Mouse (Mus musculus) heart, embryonic 13.5 days (tissue): ENCODE results near the gene Lhfpl2. TPM values are rescaled to one million over a fixed set of nuclear protein-coding genes. Genes with fewer than 3 reads are reported as not detected.

Source experiments
- ATAC-seq: fragments of 200-750 bp; cut with Nextera tagmentation; 2 replicates; pipeline ENCODE4 v1.8.0; 2017; ENCODE audit warnings: moderate TSS enrichment; ENCODE audit not compliant: insufficient number of reproducible peaks, low FRiP score, low TSS enrichment; ENCODE audit errors: extremely low read depth
- H3K27ac ChIP-seq: fragments of 300-500 bp; sonication (generic); replicated peaks from 2 replicates; pipeline ENCODE4 v1.5.1; 2015; ENCODE audit warnings: moderate library complexity, mild to moderate bottlenecking, inconsistent platforms
- H3K27me3 ChIP-seq: fragments of 300-500 bp; sonication (generic); replicated peaks from 2 replicates; pipeline ENCODE4 v1.6.1; 2015; ENCODE audit warnings: mild to moderate bottlenecking, inconsistent platforms
- H3K36me3 ChIP-seq: fragments of 300-500 bp; sonication (generic); 2 replicates; pipeline ENCODE4 v1.6.1; 2015; ENCODE audit warnings: mild to moderate bottlenecking, inconsistent platforms
- H3K4me1 ChIP-seq: fragments of 300-500 bp; sonication (generic); 2 replicates; pipeline ENCODE4 v1.6.1; 2015; ENCODE audit warnings: inconsistent platforms
- H3K4me2 ChIP-seq: fragments of 300-500 bp; sonication (generic); 2 replicates; pipeline ENCODE4 v1.6.1; 2015; ENCODE audit warnings: inconsistent platforms, mild to moderate bottlenecking, moderate library complexity
- H3K4me3 ChIP-seq: fragments of 300-500 bp; sonication (generic); 2 replicates; pipeline ENCODE4 v1.5.1; 2015; ENCODE audit warnings: moderate library complexity, mild to moderate bottlenecking, inconsistent platforms
- H3K9ac ChIP-seq: fragments of 300-500 bp; sonication (generic); 2 replicates; pipeline ENCODE4 v1.6.1; 2015; ENCODE audit warnings: inconsistent platforms, mild to moderate bottlenecking, moderate library complexity
- H3K9me3 ChIP-seq: fragments of 300-500 bp; sonication (generic); 2 replicates; pipeline ENCODE4 v1.6.1; 2016; ENCODE audit warnings: inconsistent platforms
- WGBS: fragments of 180-500 bp; shearing (Covaris S2); methylation state at CpG from one replicate; pipeline ENCODE4 v1.1.7; 2015; ENCODE audit warnings: mixed read lengths; 5-methylcytosine and 5-hydroxymethylcytosine counted together
- polyA plus RNA-seq: library from polyadenylated mRNA; unstranded; fragments of >200 nt; fragmentation: Nextera tagmentation; extraction: Ambion mirVana; gene quantifications from 2 replicates; pipeline ENCODE4 v1.2.1, GENCODE M21; 2015

The Lhfpl2 gene
- polyA plus RNA-seq, 1 experiment from 2014 or later: 24.5 TPM

- no peak overlapping the region for H3K4me3 ChIP-seq
- no peaks in the 10 kb centered on the region for H3K27me3 ChIP-seq
- no peaks in the 10 kb centered on the region for H3K9me3 ChIP-seq
- no peak overlapping the region for H3K9ac ChIP-seq
- H3K27ac ChIP-seq: no peak overlapping the region
- H3K4me2 ChIP-seq: no peak overlapping the region
- peaks cover 46% of the 10 kb centered on the region for H3K4me1 ChIP-seq
- H3K36me3 ChIP-seq: no peaks in the 10 kb centered on the region
- no peak for ATAC-seq
- WGBS: 57% methylated on average over 6 of the region's 6 CpGs
These were observed 111.8 kb downstream of the Lhfpl2 start for GRCm38 (mm10) chr13:94169325-94169916.

- Histone ChIP-seq H3K9me3 (no peaks in the 10 kb centered on the region), H3K9ac (0 out of 2 replicates have a peak overlapping the region, but pooled peaks have one; percentile 29), H3K4me1 (peaks cover 61% of the 10 kb centered on the region), H3K27me3 (no peaks in the 10 kb centered on the region), H3K4me2 (no peak overlapping the region), H3K36me3 (0 out of 2 replicates have a peak, but pooled peaks cover 6% of the 10 kb centered on the region), H3K27ac (peak overlapping the region; percentile 51; the same call in 1 of the 2 replicates), H3K4me3 (no peak overlapping the region)
- ATAC-seq: no peak
- WGBS: 48% methylated on average over 5 of the region's 5 CpGs
These were observed 114.0 kb downstream of the Lhfpl2 start for GRCm38 (mm10) chr13:94171612-94172011.

DNA sequence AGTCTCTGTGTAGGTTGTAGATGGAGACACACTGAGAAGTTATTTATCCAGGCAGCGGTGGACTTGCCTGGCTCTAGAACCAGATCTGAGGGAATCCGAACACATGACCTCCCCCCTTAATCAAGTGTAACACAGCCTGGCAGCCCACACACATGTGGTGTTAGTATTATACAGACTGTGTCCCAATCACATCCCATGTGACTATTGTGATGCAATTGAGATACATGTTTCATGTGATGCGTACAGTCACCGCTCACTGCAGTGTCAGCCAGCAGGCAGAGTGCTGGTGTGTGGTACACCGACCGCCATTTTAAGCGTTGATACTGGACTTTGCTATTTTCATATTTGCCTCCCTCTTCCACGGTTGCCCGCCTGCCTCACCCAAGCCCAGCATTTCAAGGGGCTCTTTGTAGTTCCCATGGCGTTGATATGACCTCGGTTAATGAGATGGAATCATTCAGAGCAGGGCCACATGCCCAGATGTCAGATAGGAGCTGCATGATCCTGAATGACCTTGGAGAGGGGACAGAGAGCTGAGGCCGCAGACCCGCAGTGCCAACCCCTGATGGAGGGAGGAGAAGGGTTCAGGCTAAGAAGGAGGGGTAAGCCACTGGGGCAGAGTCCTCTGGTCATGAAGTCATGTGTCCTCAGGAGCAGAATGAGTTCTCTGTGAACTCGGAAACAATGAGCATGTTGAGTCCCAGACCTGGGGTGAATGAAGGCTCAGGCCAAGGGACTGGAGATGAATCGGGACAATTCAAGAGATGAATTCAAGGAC is 115.1 kb downstream of the Lhfpl2 start:
- H3K9ac ChIP-seq: no peak overlapping the region
- 0 out of 2 replicates have a peak, but pooled peaks cover 6% of the 10 kb centered on the region for H3K36me3 ChIP-seq
- no peaks in the 10 kb centered on the region for H3K27me3 ChIP-seq
- H3K4me3 ChIP-seq: no peak overlapping the region
- peaks cover 61% of the 10 kb centered on the region for H3K4me1 ChIP-seq
- H3K9me3 ChIP-seq: no peaks in the 10 kb centered on the region
- no peak for ATAC-seq
- 71% methylated on average over 15 of the region's 15 CpGs for WGBS
- H3K27ac ChIP-seq: 0 out of 2 replicates have a peak overlapping the region, but pooled peaks have one; percentile 57
- H3K4me2 ChIP-seq: peak overlapping the region; percentile 97

DNA sequence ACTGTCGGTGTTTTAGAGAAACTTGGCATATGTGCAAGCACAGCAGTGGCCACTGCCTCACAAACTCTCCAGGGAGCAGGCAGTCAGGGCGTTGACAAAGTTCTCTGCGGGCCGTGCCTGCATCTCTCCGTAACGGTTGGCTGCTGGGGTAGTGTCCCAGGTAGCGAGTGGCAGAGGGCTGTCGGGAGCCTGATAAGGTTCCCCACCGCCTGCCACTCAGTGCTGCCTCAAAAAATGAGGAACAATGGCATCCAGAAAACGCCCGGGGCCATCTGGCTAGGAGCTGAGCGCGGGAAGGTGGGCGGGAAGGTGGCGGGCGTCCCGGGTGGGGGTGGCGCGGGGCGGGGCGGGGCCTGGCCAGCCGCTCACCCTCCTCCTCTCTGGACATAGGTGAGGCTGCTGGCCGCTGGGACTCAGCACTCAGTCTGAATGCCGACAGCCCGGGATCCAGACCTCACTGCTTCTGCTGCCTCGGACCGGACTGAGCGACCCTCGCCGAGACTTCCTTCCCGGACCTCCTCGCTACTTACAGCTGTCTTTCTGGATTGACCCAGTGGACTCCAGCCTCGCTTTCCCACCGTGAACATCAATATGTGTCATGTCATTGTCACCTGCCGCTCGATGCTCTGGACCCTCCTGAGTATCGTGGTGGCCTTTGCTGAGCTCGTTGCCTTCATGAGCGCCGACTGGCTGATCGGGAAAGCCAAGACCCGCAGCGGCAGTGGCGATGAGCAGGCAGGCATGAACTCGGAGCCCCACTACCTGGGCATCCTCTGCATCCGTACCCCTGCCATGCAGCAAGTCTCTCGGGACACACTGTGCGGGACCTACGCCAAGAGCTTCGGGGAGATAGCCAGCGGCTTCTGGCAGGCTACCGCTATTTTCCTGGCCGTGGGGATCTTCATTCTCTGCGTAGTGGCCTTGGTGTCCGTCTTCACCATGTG is 116.3 kb downstream of the Lhfpl2 start:
- no peaks in the 10 kb centered on the region for H3K27me3 ChIP-seq
- WGBS: under 1% methylated on average over 52 of the region's 55 CpGs
- peak overlapping the region; percentile 60 for H3K4me3 ChIP-seq
- peak overlapping the region; percentile 80 for H3K9ac ChIP-seq
- H3K36me3 ChIP-seq: peaks cover 17% of the 10 kb centered on the region; the same call in 1 of the 2 replicates
- H3K9me3 ChIP-seq: no peaks in the 10 kb centered on the region
- no peak for ATAC-seq
- H3K4me1 ChIP-seq: peaks cover 64% of the 10 kb centered on the region
- peak overlapping the region; percentile 57; the same call in 1 of the 2 replicates for H3K27ac ChIP-seq
- H3K4me2 ChIP-seq: peak overlapping the region; percentile 97

DNA sequence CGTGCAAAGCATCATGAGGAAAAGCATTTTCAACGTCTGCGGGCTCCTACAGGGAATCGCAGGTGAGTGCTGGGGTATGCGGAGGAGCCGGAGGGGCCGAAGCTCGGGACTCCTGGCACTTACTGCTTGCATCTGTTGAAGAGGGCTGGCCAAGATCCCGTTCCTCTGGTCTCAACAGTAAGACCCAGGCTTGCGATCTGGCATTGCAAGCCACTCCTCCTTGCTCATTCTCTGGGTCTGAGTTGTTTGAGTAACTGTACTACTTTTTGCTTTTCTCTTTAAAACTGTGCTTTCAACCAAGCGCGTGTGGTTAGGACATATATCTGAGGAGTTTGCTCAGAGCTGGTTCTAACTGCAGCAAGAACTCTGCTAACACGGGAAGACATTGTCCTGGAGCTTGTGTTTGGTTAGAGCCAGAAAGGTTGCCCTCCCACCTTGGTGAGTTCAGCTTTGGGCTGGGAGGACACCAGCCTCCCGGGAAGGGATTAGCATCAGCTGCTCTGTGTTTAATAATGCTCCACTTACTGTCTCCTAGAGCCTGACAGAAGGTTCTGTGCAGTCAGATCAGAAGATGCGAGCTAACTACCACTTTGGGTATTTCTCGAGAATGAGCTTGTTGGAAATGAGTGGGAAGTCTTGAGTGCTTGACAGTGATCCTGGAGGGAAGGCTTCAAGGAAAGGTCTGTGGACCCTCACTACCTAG is 117.1 kb downstream of the Lhfpl2 start:
- WGBS: 24% methylated on average over 16 of the region's 16 CpGs
- Histone ChIP-seq H3K27ac (no peak overlapping the region), H3K4me2 (peak overlapping the region; percentile 97), H3K4me1 (peaks cover 56% of the 10 kb centered on the region), H3K27me3 (no peaks in the 10 kb centered on the region), H3K9ac (peak overlapping the region; percentile 80), H3K4me3 (peak overlapping the region; percentile 60), H3K36me3 (peaks cover 23% of the 10 kb centered on the region; the same call in 1 of the 2 replicates), H3K9me3 (no peaks in the 10 kb centered on the region)
- ATAC-seq: no peak

DNA sequence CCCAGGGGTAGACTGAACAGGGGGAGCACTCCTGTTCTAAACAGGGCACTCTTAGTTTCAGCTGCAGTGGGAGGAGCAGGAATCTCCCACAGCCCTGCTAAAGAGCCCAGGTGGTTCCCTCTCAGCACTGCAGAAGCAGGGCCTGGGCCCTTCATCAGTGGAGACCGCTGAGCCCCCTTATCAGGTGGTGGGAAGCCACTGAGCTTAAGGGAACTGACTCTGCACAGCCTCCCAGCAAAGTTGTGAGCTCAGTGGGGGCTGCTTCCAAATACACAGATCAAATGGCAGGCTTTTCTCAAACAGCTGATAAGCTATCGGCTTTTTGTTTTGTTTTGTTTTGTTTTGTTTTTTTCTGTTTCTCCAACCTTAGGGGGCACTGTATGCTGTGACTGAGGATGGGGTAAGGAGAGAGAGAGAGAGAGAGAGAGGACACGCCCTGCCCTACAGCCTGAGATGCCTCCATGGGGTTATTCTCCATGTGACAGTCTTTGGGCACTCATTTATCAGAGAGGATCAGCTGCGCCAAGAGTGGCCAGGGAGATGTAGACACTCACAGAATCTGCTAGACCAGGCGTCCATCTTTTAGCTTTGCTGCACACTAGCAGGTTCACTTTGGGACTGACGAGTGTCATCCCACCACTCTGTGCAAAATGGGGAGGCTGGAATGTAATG is 117.9 kb downstream of the Lhfpl2 start:
- 43% methylated on average over 6 of the region's 6 CpGs for WGBS
- ATAC-seq: no peak
- Histone ChIP-seq H3K27ac (no peak overlapping the region), H3K4me2 (peak overlapping the region; percentile 97), H3K4me3 (peak overlapping the region; percentile 60), H3K27me3 (no peaks in the 10 kb centered on the region), H3K9ac (peak overlapping the region; percentile 42), H3K4me1 (peaks cover 54% of the 10 kb centered on the region), H3K9me3 (no peaks in the 10 kb centered on the region), H3K36me3 (peaks cover 23% of the 10 kb centered on the region; the same call in 1 of the 2 replicates)

DNA sequence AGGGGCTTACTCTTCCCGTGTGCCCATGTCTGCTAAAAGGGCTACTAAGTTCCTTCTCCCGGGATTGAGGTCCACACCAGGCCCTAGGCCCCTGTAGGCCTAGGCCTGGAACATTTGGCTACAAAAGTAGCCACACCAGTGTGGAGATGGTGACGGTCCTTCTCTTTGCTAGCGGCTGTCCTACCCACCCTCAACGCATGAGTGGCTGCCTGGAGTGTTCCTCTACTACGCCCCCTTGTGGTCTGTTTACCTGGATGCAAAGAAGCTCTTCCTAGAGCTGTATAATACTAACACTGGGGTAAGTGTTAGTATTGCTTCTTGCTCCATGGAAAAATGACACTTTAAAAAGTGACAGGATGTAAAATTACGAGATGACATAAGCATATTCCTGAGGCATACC is 119.6 kb downstream of the Lhfpl2 start:
- WGBS: 48% methylated on average over 7 of the region's 7 CpGs
- H3K9me3 ChIP-seq: no peaks in the 10 kb centered on the region
- H3K4me1 ChIP-seq: peaks cover 40% of the 10 kb centered on the region
- no peak overlapping the region for H3K4me2 ChIP-seq
- H3K9ac ChIP-seq: no peak overlapping the region
- H3K27ac ChIP-seq: no peak overlapping the region
- H3K27me3 ChIP-seq: no peaks in the 10 kb centered on the region
- peaks cover 23% of the 10 kb centered on the region; the same call in 1 of the 2 replicates for H3K36me3 ChIP-seq
- H3K4me3 ChIP-seq: no peak overlapping the region
- no peak for ATAC-seq

DNA sequence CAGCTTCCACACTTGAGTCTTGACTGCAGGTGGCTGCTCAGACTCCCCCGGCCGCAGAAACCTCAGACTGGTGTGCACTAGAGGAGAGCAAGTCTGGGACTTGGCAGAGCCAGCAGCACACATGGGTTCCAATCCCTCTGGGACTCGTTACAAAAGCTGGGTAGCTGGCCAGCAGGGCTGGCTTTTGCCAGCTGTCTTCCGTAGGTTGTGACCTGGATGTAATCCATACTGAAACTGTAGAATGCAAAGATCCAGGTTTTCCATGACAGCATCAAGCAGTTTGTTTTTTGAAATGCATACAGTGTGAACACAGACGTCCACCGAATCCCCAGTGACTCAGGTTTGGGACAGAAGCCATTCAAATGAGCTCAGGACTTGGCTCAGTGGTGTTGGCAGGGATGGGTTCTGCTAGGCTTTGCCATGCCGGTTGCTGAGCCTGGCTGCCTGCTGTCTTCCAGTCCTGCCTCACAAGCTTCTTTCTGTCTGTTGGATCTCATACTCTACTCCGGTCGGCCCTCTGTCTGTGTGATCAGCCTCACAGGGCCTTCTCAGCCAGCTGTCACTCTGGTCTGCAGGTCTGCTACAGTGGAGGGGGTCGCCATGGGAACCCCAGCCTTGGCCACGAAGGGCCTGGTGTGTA is 120.9 kb downstream of the Lhfpl2 start:
- Histone ChIP-seq H3K4me3 (no peak overlapping the region), H3K27ac (peak overlapping the region; percentile 48), H3K36me3 (peaks cover 23% of the 10 kb centered on the region; the same call in 1 of the 2 replicates), H3K9ac (no peak overlapping the region), H3K4me1 (peaks cover 30% of the 10 kb centered on the region), H3K4me2 (no peak overlapping the region), H3K27me3 (no peaks in the 10 kb centered on the region), H3K9me3 (no peaks in the 10 kb centered on the region)
- no peak for ATAC-seq
- WGBS: 67% methylated on average over 11 of the region's 11 CpGs

DNA sequence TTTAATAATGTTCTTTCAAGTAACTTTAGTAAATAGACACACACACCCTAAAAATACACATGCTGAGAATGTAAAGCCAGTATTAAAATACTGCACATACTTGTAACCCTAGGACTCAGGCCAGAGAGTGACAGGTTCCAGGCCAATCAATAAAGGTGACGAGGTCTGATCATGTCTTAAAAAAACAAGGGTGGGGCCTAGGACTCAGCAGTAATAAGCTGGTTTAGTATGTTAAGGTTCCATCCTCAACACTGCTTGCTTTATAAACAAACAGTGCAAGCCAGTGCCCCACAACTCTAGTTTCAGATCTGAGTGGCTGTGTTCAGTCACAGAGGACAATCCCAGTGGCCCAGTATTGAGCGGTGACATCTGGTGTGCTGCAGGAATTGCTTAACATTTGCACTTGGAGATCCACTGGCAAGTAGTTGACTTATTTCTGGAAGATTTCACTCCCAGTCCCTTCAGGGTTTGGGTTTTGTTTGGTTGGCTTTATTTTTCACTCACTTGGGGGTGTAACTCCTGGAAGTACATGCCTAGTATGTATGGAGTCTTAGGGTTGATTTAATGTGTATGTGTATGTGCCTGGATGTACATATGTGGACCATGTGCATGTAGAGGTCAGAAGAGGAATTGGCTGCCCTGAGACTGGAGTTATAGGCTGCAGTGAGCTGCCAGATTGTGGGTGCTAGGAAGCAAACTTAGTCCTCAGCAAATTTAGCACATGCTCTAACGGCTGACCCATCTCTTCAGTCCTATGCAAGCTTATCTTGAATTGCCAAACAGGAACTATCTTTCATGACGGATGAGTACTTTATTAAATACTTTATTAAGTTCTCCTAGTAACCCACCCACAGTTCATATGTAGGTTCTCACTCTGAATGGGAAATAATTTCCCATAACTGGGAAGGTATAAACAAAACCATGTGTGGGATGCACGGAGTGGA is 123.2 kb downstream of the Lhfpl2 start:
- Histone ChIP-seq H3K4me1 (peaks cover 28% of the 10 kb centered on the region), H3K4me3 (no peak overlapping the region), H3K4me2 (no peak overlapping the region), H3K27me3 (no peaks in the 10 kb centered on the region), H3K27ac (no peak overlapping the region), H3K9me3 (no peaks in the 10 kb centered on the region), H3K9ac (no peak overlapping the region), H3K36me3 (peaks cover 18% of the 10 kb centered on the region; the same call in 1 of the 2 replicates)
- ATAC-seq: no peak
- 79% methylated on average over 5 of the region's 5 CpGs for WGBS
